Mouse (Mus musculus): Measurements from ENCODE around the gene Samd4b.
A peak's percentile ranks its signal among the peaks of the same experiment; 100 is the strongest.

Gene Samd4b

DNA sequence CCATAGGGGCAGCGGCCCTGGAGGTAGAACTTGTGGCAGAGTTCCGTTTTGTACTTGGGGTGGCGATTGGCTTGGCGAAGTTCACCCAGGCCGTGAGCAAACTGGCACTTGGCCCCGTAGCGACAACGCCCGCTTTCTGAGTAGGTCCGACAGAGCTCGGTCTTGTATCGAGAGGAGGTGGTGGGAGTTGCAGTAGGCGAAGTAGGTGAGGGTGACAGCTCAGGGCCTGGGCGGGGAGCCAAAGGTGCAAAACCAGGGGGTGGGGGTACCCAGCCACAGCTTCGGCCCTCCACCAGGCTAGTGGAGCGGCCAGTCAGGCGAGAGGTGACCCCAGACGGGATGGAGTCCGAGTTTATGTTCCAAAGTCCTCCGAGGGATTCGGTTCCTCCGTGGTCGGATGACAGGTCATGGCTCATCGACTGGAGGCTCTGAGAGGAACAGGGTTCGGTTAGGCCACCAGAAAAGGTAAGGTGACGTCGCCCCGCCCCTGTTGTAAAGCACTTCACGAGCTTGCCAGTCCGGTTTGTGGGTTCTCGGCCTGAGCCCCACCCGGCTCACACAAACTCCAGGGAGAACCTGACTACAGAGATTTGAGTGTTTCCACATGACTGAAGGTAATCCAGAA is 219.8 kb downstream of the Samd4b start:
- DNase-seq (ENCODE audit: low spot score in 2 of 2) = no peak

DNA sequence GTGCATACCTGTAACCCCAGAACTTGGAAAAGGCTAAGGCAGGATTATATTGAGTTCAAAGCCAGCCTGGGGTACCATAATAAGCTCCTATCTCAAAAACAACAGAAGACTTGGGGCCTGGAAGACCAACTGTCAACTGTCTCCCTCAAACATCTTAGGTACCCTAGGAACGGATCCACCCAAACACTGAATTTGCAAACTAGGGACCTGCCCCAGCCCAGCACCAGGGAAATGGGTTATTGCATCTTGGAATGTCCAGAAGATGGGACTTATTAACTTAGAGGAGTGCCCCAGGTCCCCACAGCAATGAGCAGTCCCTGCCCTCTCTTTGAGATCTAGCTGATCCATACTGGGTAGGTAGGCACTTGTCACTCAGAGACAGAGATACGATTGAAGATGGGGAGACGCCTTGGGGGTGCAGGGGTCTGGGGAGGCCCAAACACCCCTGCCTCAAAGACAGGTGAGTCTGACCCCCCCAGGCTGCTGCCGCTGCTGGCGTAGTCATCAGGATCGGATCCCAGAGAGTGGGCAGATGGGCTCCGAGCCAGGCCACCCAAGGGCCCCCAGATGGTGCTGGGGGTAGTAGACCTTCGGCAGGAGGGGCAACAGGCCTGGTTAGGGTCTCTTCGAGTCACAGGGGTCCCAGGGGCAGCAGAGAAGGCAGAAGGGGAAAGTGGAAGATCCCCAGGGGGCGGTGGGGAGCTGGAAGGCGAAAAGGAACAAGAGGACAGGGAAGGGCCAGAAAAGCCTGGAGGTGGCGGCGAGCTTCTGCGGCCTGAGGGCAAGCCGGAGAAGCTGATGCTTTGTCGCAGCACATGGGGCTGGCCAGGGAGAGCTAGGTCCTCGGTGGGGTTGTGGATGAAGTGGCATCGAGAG is 220.5 kb downstream of the Samd4b start:
- DNase-seq (ENCODE audit: low spot score in 2 of 2) = no peak

DNA sequence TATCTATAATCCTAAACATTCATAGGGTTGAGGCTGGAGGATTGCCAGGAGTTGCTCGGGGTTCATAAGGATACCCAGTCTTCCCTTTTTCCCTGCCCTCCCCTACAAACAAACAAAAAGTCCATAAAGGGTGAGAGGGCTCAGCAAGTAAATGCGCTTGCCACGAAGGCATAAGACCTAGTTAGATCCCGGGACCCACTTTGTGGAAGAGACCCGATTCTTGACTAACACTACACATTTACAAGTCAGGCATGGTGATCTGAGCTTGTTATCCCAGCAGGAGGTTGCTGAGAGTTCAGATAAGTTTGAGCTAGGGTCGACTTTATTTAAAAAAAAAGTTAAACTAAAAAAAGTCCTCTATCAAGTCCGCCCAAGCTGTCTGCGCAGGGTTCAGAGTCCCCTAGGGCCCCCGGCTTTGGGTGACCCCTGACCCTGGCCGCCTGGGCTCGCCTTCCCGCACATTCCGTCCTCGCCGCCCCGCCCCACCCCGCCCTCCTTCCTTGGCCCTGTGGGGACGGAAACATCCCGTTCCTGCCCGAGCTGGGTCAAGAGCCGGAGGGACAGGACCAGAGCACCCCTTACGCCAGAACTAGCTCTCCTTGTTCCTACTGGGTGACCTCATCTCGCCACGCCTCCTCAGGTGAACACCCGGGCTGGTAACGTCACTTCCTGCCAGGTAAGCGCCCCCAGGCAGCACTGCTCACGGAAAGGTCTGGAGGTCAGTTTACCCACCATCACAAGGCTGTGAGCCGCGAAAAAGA is 221.8 kb downstream of the Samd4b start:
- no peak for DNase-seq (ENCODE audit: low spot score in 2 of 2)

DNA sequence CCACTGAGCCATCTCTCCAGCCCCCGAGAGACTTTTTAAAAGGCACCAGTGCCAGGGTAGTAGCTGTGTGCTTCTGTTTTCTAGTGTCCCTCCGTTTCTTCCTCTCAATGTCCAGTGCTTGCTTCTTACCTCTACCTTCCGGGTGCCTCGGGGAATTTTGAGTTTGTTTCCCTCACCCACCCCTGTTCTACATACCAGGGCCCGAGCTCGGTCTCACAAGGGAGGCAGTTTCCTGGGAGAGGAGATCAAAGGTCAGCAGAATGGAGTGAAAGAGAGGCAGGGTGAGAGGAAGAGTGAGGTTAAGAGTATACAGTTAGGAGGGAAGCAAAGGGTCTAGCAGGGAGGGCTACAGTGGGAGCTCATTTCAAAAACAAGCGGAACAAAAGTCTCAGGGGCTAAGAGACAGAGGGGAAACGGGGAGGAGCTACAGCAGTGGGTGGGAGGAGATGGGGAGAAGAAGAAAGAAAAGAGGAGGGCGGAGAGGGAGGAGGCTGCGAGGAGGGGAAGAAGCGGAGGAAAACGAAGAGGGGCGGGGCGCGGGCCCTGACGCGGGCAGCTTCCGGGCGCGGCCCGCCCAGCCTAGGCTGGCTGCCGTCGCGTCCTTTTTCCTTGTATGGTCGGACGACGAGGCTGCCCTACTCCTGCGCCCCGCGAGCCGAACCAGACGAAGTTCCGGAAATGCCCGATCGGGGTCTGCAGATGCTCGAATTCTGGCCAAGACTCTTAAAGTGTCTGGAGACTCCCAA is 222.6 kb downstream of the Samd4b start:
- DNase-seq (ENCODE audit: low spot score in 2 of 2) = peak; percentile 55 to 73

DNA sequence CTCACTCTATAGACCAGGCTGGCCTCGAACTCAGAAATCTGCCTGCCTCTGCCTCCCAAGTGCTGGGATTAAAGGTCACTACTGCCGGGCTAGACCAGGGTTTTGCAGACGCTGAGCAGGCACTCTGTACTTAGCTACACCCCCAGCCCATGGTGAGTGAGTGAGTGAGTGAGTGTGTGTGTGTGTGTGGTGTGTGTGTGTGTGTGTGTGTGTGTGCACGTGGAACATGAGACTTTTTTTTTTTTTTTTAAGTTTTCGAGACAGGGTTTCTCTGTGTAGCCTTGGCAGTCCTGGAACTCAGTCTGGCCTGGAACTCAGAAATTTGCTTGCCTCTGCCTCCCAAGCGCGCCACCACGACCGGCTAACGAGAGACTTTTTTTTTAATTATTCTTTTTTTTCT is 223.3 kb downstream of the Samd4b start:
- no peak for DNase-seq (ENCODE audit: low spot score in 2 of 2)

DNA sequence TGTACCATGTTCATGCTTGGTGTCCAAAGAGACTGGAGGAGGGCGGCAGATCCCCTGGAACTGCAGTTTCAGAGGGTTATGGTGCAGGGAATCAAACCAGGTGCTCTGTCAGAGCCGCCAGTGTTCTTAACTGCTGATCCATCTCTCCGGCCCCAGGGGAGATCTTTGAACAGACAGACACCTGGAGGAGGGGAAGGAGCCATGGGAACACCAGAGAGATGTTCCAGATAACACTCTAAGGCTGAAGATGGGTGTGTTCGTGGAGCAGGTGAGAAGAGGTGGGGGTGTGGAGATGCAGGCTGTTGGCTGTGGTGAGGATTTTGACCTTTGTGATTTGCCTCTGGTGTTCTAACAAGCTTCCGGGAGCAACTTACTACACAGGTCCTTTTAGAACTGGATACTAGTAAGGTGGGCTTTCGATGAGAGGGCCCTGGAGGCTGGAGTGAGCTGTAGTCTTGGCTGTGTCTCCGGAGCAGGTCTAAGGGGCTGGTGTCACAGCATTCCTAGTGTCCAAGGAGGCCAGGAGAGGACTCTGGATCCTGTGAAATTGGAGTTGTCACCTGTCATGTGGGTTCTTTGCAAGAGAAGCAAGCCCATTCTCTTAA is 224.0 kb downstream of the Samd4b start:
- DNase-seq (ENCODE audit: low spot score in 2 of 2) = no peak

DNA sequence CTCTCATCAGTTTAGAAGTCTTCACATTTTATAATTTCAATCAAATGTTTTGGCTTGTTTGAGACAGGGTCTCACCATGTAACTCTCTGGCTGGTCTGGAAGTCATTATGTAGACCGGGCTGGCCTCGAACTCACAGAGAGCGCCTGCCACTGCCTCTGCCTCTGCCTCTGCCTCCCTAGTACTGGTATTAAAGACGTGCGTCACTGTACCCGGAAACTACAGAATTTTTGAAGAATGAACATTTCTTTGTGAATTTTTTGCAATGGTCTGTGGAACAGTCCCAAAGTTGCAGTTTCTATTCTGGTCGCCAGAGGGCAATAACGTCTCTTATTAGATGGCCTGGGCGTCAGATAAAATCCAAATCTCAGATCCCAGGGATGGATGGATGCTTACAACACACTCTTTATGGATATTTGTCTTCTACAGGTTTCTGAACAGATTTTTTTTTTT is 224.8 kb downstream of the Samd4b start:
- peak in 1 of 2 experiments; percentile 74 for DNase-seq (ENCODE audit: low spot score in 2 of 2)

DNA sequence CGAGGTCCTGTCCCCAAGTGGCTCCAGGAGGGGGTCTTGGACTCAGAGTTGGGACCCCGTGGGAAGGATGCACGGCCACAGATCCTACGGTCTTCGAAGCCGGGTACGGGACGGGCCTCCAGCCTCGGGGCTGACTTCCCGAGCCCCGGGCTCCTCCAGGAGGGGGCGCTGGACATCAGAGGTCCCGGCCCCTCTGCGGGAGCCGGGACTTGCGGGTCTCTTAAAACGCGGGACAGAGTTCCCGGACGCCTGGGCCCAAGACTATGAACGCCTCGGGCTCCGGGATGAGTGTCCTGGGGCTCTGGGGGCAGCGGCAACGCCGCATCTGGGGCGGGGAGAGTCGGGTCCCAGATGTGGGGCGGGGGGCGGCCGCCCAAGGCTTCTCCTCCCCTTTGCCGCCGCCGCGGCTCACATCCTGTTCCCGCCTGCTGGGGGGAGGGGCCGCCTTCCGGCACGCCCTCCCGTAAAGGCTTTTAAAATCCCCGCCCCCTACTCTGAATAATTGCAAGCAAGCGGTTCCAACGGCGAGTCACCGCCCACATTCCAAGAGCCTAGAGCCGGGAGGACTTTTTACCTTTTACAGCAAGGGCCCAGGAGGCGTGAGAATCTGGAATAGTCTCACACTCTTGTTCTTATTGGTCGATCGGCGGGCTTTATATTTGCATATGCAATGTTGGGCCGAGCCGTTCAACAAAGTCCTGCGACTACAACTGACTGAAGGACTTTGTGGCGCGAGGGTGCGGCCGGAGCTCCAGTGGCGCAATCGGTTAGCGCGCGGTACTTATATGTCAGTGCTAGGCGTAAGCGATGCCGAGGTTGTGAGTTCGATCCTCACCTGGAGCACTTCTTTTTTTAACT is 225.5 kb downstream of the Samd4b start, which contains the start of gene Plekhg2:
Plekhg2 (minus strand) TSS at position 349 of the 858 bp plus-strand sequence.
- peak; percentile 95 for DNase-seq (ENCODE audit: low spot score in 2 of 2)

DNA sequence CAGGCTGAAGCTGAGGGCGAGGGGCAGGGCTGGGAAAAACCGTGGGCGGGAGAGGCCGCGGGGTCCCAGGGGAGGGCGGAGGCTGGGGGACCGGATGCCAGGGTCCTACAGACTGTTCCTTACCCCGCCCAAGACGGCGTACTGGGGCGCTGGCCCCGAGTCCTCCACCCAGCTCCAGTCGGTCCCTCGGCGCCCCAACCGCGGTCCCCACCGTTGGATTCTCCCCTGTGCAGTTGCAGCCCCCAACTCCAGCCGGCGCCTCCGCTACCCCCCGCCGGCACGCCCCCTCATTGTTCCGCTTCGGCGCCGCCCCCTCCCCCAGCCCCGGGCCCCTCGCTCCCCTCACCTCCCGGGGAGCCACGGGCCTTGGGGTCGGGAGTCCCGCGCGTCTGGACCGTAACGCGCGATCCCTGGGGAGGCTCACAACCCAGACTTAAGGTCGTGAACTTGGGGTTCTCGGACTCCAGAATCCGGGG is 226.4 kb downstream of the Samd4b start:
- peak in 1 of 2 experiments; percentile 52 for DNase-seq (ENCODE audit: low spot score in 2 of 2)

DNA sequence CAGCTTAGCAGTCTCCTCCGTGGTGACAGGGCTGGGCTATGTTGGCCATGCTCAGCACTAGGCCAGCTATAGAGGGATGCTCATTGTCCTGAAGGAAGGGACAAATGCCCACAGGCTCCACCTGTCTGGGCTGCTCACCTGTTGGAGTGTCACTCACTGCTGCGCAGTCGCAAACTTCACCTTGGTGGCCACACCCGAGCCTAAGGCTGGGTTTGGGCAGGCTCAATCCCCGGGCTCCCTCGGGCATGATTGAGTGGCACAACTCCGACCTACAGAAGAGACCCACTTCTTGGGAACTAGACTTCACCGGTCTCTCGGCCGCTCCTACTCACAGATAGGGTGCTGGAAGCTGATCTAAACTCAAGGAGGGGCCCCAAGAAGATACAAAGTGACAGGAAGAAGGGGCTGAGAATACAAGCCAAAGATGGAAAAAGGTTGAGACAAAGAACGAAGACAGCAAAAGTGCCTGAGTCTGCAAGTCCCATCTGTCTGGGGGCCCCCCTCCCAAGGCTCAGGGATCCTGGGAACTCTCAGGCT is 226.9 kb downstream of the Samd4b start:
- DNase-seq (ENCODE audit: low spot score in 2 of 2) = no peak

DNA sequence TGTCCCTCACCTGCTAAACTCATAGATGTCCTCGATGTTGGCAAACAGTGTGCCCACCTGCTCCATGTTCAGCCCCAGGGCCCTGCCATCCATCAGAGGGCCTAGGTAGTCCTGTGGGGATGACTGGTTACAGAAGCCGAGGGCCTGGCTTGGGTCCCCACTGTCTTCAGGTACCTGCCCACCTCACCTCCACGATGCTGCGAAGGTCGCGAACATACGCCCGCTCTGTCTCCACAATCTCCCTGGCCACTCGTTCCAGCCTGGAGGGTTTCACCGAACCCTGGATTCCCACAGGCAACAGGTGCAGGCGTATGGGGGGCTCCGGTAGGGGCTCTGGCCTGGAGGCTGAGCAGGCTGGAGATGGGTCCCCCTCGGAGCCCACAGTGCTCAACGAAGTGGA is 227.9 kb downstream of the Samd4b start:
- no peak for DNase-seq (ENCODE audit: low spot score in 2 of 2)

DNA sequence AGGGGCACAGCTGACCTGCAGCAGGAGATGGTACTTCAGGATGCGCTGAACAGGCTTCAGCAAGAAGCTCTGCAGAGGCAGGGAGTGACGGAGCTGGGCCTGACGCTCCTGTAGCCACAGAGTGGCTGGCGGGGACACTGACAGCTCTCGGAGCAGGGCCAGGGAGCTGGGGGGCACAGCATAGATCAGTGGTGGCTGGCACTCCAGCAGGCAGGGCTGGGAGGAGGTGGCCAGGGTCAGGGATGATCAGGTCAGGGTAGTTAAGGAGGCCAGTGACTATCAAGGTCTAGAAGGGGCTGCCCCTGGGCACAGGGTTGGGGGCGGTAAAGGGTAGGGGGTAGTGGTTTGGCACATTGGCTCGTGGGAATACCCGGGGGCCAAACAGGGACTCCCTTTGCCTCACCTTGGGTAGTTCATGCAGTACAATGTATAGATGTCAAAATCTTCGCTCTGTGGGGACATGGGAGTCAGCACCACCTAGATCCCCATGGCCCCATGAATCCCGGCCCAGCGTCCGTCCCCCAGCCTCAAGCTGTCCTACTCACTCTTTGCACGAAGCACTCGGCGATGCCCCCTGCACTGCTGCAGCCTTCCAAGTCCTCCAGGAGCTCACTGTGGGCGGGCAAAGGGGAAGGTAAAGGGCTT is 229.5 kb downstream of the Samd4b start:
- no peak for DNase-seq (ENCODE audit: low spot score in 2 of 2)

DNA sequence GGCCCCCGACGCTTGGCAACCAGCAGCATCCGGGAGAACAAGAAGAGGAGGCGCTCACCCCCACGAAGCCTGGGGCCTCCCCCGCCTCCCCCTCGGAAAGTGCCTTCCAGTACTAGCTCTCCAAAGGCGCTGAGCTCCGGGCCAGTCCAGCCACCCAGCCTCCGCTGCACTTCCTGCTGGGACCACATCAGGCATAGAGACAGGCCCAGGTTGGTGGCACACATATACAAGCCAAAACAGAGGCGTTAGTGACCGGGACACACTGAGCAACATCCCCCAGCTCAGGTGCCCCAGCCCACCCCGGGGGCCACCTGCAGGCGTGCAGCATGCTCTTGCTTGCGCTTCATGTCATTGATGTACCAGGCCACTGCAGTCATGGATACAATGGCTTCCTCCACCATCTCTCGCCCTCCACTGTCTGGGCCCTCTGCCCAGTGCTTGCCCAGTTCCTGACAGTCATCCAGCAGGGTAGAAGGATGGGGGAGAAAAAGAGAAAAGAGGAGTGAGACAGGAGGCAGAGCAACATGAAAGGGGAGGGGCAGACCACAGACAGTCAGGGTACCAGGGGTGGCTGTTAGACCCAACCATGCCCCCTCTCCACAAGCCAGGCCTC is 230.2 kb downstream of the Samd4b start:
- no peak for DNase-seq (ENCODE audit: low spot score in 2 of 2)

DNA sequence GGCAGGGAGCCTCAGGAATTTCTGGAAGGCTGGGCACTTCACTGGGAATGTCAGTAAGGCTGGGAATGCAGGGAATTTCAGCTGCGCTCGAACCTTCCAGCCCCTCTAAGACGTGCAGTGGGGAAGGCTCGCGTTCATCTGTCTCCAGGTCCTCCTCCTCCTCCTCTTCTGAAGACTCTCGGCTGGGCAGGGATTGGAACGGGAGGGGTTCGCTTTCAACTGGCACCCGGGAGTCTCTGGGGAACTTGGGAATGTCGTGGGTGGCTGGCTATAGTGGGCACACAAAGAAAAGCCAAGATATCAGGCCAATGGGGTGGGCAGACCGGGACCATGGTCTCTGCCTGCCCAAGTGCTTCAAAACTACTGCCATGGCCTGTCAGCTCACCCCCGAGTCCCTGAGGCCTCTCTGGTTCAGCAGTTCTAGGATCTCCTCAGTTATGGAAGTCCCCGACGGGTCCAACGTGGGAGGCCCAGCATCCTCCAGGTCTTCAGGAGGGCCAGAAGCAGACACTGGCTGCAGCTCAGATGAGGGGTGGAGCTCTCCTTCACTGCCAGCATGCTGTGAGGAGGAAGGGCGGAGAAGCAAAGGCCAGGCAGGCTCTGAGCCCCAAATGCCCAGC is 235.4 kb downstream of the Samd4b start:
- DNase-seq (ENCODE audit: low spot score in 2 of 2) = no peak

DNA sequence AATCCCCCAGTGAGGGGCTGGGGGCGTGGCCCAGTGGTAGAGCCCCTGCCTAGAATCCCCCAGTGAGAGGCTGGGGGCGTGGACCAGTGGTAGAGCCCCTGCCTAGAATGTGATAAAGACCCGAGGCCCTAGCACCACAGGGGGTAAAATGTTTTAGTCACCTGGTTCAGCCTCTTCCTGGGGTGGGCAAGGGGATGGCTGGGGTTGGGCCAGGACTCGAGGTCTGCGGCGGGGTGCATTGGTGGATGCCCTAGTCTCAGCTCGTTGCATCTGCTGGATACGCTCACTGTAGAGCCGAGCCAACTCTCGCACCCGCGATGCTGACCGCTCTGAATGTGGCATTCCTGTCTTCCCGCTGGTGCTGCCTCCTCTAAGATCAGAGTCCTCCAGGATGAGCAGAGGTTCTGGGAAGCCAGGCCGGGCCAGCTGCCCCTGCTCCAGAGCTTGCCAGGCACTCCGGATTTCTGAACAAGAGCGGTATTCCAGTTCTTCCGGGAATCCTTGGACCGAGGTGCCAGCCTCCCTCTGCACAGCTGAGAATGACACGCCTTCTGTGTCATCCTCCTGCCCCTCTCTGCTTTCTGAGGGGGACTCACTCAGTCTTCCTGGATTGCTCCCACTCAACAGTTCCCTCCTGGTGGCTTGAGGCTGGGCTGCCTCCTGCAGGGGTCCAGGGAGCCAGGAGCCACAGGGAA is 236.2 kb downstream of the Samd4b start:
- DNase-seq (ENCODE audit: low spot score in 2 of 2) = no peak

DNA sequence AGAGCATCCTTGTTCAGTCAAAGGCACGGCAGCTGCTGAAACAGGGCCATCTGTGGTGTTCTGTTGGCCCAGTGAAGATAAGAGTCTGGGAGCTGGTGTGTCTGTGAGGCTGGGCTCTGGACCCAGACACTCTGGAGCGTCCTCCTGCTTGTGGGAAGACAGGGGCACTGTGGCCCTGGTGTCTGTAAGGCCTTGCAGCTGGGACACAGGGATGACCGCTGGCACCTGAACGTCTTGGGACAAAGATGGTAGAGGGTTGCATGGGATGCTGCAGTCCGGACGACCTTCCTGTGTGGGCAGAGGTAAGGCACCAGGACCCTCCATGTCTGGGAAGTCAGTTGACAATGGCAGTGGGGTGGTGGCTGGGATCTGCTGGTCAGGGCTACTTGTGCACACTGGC is 237.7 kb downstream of the Samd4b start:
- no peak for DNase-seq (ENCODE audit: low spot score in 2 of 2)

DNA sequence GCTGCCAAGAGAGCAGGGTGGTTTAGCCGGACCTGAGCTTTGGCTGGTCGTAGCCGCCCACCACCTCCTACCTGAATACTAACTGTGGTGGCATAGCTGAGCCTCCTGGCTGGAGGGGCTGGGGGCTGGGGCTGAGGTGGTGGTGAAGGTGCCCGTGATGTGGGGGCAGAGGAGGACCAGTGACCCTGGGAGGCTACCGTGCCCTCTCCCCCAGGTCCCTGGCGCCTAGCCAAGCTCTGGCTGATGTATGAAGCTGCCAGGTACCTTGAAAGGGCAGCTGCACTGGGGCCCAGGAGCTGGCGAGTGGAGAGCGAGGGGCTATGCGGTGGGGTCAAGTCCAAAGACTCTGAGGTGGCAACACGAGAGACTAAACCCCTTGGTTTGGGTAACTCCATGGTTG is 238.1 kb downstream of the Samd4b start:
- no peak for DNase-seq (ENCODE audit: low spot score in 2 of 2)

DNA sequence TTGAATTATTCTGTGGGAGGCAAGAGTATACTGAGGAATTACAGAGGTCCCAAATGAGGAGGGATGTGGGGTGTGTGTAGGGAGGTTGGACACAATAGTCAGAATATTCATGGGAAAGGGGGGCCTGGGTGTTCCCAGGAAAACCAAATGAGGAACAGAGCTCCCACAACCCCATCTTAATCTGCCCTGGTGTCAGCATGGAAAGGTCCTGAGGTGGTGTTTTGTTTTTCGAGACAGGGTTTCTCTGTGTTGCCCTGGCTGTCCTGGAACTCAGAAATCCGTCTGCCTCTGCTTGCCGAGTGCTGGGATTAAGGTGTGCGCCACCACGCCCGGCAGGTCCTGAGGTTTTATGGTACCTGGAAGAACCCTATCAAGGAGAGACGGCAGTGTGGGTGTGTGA is 239.5 kb downstream of the Samd4b start:
- no peak for DNase-seq (ENCODE audit: low spot score in 2 of 2)

All from cerebellum, postnatal 4 days (tissue).